Mouse (Mus musculus): ENCODE results near the gene Eps8l1. TPM values are rescaled to one million over a fixed set of nuclear protein-coding genes. Genes with fewer than 3 reads are reported as not detected.
A peak's percentile ranks its signal among the peaks of the same experiment; 100 is the strongest.

Gene Eps8l1
- polyA plus RNA-seq, 1 experiment from 2014 or later, result 16.5 TPM

DNA sequence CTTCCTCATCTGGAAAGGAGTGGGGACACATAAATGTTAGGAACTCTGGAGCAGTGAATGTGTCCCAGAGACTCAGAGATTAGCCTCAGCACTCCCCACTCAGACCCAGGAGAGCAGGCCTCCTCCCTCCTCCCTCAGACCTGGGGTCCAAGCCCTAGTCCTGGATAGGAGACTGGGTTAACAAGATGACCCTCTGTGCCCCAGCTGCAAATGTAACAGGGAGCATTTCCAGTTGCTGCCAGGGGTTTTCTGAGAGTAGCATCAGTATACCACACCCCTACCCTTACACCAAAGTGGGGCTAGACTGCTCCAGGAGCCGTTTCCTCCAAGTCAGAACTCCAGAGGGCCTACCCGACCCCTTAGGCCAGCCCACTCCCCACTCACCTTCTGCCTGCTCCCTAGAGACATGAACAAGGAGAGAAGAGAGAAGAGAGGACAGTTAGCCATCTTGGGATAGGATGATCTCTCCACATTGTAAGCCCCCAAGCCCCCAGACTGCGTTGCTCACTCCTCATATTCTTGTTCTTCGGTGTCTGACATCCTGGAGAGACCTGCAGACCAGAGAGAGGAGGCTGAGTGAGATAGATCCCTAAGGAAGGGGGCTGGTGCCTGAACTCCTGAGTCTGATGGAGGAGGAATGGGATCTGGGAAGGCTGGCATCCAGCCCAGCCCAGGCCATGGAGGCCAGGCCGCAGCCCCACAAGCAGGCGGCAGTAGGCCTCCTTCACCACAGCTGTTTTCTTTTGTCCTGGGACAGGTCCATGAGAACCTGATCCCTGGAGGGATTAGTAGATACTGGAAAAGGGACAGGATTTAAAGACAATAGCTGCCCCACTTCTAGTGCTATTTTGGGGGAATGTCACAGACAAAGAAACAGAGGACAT is 53.6 kb downstream of the Eps8l1 start:
- 57% methylated on average over 6 of the region's 6 CpGs for WGBS
- Histone ChIP-seq H3K4me1 (ENCODE audit: control insufficient read depth, insufficient read depth, low read depth, low read length) (no peaks in the 10 kb centered on the region), H3K9ac (ENCODE audit: low read depth, low read length) (no peak overlapping the region), H3K27ac (ENCODE audit: low read depth, low read length) (no peak overlapping the region), H3K9me3 (ENCODE audit: control insufficient read depth, low read length) (no peaks in the 10 kb centered on the region), H3K27me3 (replicated peaks; ENCODE audit: control insufficient read depth, insufficient read depth, low read length) (no peaks in the 10 kb centered on the region), H3K36me3 (ENCODE audit: control insufficient read depth, insufficient read depth, low read length) (no peaks in the 10 kb centered on the region), H3K4me3 (ENCODE audit: low read length) (no peak overlapping the region), H3K4me2 (ENCODE audit: low read length) (no peak overlapping the region)
- no peak for ATAC-seq

DNA sequence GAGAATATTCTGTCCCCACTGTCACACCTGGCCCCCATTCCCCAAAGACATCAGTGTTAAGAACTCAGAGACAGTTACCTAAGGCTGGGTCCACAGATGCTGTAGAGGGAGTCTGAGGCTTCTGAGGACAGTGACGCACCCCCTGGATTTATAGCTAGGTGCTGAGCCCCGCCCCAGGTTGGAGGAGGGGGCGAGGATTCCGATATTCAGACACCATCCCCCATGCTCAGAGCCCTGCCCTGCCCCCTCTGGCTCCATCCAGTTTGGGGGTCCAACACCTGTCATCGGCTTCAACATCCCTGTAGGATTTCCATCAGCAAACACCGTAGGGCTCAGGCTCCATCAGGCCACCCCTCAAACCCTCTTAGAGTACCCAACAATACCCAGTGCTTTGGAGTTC is 55.4 kb downstream of the Eps8l1 start:
- Histone ChIP-seq H3K9me3 (ENCODE audit: control insufficient read depth, low read length) (no peaks in the 10 kb centered on the region), H3K9ac (ENCODE audit: low read depth, low read length) (no peak overlapping the region), H3K4me1 (ENCODE audit: control insufficient read depth, insufficient read depth, low read depth, low read length) (no peaks in the 10 kb centered on the region), H3K36me3 (ENCODE audit: control insufficient read depth, insufficient read depth, low read length) (no peaks in the 10 kb centered on the region), H3K27ac (ENCODE audit: low read depth, low read length) (no peak overlapping the region), H3K27me3 (replicated peaks; ENCODE audit: control insufficient read depth, insufficient read depth, low read length) (peaks cover 4% of the 10 kb centered on the region; the same call in 1 of the 2 replicates), H3K4me3 (ENCODE audit: low read length) (no peak overlapping the region), H3K4me2 (ENCODE audit: low read length) (no peak overlapping the region)
- peak; percentile 31; the same call in 1 of the 2 replicates for ATAC-seq
- WGBS, result 58% methylated on average over 6 of the region's 6 CpGs

DNA sequence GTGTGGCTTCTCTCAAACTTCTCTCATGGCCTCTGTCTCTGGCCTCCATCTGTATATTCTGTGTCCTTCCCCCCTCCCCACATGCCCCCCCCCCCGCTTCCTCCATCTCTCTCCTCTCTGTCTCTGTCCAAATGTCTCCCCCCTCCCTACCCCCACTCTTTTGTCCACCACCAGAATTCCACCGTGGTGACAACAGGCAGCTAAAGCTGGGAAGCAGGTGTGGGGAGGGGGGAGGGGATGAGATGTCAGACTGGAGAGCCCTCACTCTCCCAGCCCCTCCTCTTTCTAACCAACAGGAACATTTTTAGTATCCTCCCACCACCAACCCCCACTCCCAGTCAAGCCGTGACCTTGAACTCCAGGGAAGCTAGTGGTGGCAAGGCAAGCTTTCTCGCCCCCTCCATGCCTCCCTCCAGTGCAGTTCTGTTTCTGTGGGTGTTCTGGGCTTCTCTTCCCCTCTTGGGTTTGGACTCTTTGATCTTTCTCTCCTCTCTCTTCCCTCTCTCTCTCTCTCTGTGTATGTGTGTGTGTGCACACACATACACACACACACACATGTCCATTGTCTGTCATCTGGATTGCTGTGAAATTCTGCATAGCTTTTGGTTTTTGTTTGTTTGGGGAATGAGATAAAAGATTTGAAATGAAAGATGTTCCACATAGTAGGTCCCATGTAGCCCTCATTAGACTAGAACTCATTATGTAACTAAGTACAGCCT is 56.0 kb downstream of the Eps8l1 start, which contains the start of gene Tnnt1:
Gene Tnnt1, minus strand, starts transcription at position 51 of the 719 bp plus-strand sequence.
- Histone ChIP-seq H3K9me3 (ENCODE audit: control insufficient read depth, low read length) (no peaks in the 10 kb centered on the region), H3K27ac (ENCODE audit: low read depth, low read length) (no peak within 1 kb of the TSS), H3K9ac (ENCODE audit: low read depth, low read length) (no peak within 1 kb of the TSS), H3K4me3 (ENCODE audit: low read length) (no peak within 1 kb of the TSS), H3K36me3 (ENCODE audit: control insufficient read depth, insufficient read depth, low read length) (no peaks in the 10 kb centered on the region), H3K4me1 (ENCODE audit: control insufficient read depth, insufficient read depth, low read depth, low read length) (no peaks in the 10 kb centered on the region; the same call in 1 of the 2 replicates), H3K4me2 (ENCODE audit: low read length) (no peak within 1 kb of the TSS), H3K27me3 (replicated peaks; ENCODE audit: control insufficient read depth, insufficient read depth, low read length) (peaks cover 4% of the 10 kb centered on the region; the same call in 1 of the 2 replicates)
- no peak for ATAC-seq
- WGBS, result 12% methylated on average over 4 of the region's 4 CpGs

DNA sequence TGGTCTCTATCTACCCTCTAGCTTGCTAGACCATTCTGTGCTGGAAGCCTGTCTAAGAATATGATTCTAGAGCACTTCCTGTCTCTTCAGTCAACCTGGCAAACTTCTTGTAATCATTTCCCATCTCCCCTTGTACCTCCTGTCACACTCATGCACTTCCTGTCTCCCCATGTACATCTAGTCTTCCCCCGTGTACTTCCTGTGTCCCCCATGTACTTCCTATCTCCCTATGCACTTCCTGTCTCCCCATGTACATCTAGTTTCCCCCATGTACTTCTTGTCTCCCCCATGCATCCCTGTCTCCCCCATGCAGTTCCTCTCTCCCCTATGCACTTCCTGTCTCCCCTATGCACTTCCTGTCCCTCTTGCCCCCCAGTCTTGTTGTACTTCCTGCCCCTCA is 58.0 kb downstream of the Eps8l1 start:
- Histone ChIP-seq H3K27me3 (replicated peaks; ENCODE audit: control insufficient read depth, insufficient read depth, low read length) (peaks cover 4% of the 10 kb centered on the region; the same call in 1 of the 2 replicates), H3K27ac (ENCODE audit: low read depth, low read length) (no peak overlapping the region), H3K4me1 (ENCODE audit: control insufficient read depth, insufficient read depth, low read depth, low read length) (no peaks in the 10 kb centered on the region; the same call in 1 of the 2 replicates), H3K9me3 (ENCODE audit: control insufficient read depth, low read length) (no peaks in the 10 kb centered on the region), H3K4me2 (ENCODE audit: low read length) (no peak overlapping the region), H3K36me3 (ENCODE audit: control insufficient read depth, insufficient read depth, low read length) (no peaks in the 10 kb centered on the region), H3K4me3 (ENCODE audit: low read length) (no peak overlapping the region), H3K9ac (ENCODE audit: low read depth, low read length) (no peak overlapping the region)
- WGBS, result 81% methylated on average over 1 of the region's 1 CpGs
- ATAC-seq, result no peak

DNA sequence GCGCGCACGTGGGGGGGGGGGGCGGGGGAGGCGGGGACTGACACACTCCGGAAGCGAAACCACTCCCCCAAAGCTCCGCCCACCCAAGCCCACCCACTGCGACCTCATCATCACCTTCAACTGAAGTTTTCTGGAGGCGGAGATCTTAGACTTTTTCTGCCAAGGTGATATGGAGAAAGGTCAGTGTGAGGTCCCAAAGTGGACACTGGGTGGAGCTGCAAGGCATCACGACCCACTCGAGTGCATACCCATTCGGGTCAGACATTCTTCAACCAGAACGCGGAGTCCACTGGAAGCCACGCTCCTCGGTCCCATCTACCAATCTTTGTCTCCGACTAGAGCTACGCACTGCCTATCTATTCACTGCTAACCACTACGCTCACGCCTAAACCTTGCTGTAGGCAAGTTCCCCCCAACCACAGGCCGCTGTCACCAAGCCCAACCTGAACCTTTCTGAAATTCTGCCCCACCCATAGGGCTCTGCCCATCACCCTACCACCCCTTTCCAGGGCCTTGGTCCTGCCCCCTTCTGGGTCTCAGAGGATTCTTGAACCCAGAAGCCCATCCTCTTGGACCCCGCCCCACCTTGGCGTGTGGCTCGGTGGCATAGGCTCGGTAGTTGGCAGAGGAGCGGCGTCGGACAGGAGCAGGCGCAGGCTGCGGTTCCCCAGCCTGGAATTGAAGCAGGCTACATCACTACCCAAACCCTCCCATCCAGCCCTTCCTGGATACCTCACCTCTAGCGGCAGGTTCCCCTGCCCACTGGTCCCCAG is 60.9 kb downstream of the Eps8l1 start:
- H3K27ac ChIP-seq (ENCODE audit: low read depth, low read length), result no peak overlapping the region
- WGBS, result 34% methylated on average over 32 of the region's 32 CpGs
- ATAC-seq, result no peak
- no peaks in the 10 kb centered on the region for H3K9me3 ChIP-seq (ENCODE audit: control insufficient read depth, low read length)
- peak overlapping the region; percentile 58 for H3K4me2 ChIP-seq (ENCODE audit: low read length)
- H3K9ac ChIP-seq (ENCODE audit: low read depth, low read length), result no peak overlapping the region
- peaks cover 4% of the 10 kb centered on the region; the same call in 1 of the 2 replicates for H3K27me3 ChIP-seq (replicated peaks; ENCODE audit: control insufficient read depth, insufficient read depth, low read length)
- H3K36me3 ChIP-seq (ENCODE audit: control insufficient read depth, insufficient read depth, low read length), result no peaks in the 10 kb centered on the region
- no peaks in the 10 kb centered on the region; the same call in 1 of the 2 replicates for H3K4me1 ChIP-seq (ENCODE audit: control insufficient read depth, insufficient read depth, low read depth, low read length)
- H3K4me3 ChIP-seq (ENCODE audit: low read length), result peak overlapping the region; percentile 34

DNA sequence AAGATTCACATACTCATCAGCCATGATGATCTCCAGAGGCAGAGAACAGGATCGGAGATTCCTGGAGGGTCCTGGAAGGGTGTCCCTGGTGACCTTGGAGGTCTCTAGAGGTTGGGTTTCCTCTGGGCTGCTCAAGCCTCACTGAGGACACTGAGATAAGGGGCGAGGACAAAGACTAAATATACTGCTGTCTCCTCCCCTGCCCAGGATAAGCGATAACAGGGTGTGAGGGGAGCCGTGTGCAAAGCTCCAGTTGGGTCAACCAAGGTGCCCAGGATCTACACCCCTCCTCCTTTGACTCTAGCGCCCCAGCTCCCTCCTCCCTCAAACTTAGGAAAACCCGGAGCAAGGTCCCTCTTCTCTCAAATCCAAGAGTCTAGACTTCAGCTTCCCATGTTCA is 61.8 kb downstream of the Eps8l1 start:
- H3K27me3 ChIP-seq (replicated peaks; ENCODE audit: control insufficient read depth, insufficient read depth, low read length), result peaks cover 4% of the 10 kb centered on the region; the same call in 1 of the 2 replicates
- 67% methylated on average over 5 of the region's 6 CpGs for WGBS
- ATAC-seq, result no peak
- H3K4me3 ChIP-seq (ENCODE audit: low read length), result no peak overlapping the region
- no peak overlapping the region for H3K27ac ChIP-seq (ENCODE audit: low read depth, low read length)
- no peaks in the 10 kb centered on the region for H3K9me3 ChIP-seq (ENCODE audit: control insufficient read depth, low read length)
- no peak overlapping the region for H3K4me2 ChIP-seq (ENCODE audit: low read length)
- peaks cover 3% of the 10 kb centered on the region; the same call in 1 of the 2 replicates for H3K4me1 ChIP-seq (ENCODE audit: control insufficient read depth, insufficient read depth, low read depth, low read length)
- no peaks in the 10 kb centered on the region for H3K36me3 ChIP-seq (ENCODE audit: control insufficient read depth, insufficient read depth, low read length)
- H3K9ac ChIP-seq (ENCODE audit: low read depth, low read length), result no peak overlapping the region

DNA sequence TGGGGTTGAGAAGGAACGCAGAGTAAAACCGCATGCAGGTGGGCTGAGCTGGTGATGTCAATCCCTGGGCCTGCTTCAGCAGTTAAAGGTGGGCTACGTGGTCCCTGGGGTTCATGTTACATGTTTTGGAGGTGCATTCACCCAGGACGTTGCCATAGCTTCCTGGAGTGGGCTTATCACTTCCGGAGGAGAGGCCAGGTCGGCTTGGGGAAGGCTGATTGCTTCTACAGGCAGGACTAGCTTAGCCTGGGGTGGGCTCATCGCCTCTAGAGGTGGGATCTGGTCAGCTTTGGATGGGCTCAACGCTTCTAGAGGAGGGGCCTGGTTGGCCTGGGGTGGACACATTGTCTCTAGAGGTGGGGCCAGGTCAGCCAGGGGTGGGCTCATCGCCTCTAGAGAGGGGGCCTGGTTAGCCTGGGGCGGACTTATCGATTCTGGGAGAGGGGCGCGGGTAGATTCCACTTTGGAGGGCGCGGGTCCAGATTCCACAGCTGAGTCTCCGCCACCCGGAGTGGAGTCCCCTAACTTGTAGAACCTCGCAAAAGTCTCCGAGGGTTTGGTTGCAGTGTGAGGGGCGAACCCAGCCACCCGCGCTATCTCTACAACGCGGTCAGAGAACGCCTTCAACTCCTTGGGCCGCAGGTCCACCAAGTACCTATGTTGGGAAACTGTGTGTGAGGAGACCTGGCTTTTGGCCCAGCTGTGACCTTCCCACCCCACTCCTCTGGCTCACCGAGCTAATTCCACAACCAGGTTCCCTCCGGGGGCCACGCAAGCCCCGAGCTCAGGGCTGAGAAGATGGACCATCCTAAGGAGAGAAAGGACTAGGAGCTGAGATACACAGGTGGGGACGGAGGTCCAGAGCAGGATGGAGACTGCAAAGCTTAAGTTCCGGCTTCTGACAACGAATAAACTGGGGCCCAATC is 63.0 kb downstream of the Eps8l1 start:
- Histone ChIP-seq H3K4me2 (ENCODE audit: low read length) (no peak overlapping the region), H3K27ac (ENCODE audit: low read depth, low read length) (no peak overlapping the region), H3K4me3 (ENCODE audit: low read length) (no peak overlapping the region), H3K27me3 (replicated peaks; ENCODE audit: control insufficient read depth, insufficient read depth, low read length) (peaks cover 4% of the 10 kb centered on the region; the same call in 1 of the 2 replicates), H3K9ac (ENCODE audit: low read depth, low read length) (no peak overlapping the region), H3K4me1 (ENCODE audit: control insufficient read depth, insufficient read depth, low read depth, low read length) (peaks cover 3% of the 10 kb centered on the region; the same call in 1 of the 2 replicates), H3K9me3 (ENCODE audit: control insufficient read depth, low read length) (no peaks in the 10 kb centered on the region), H3K36me3 (ENCODE audit: control insufficient read depth, insufficient read depth, low read length) (no peaks in the 10 kb centered on the region)
- ATAC-seq, result no peak
- WGBS, result 91% methylated on average over 33 of the region's 33 CpGs

Measured in hindbrain, embryonic 16.5 days (tissue).